Mouse (Mus musculus) embryonic facial prominence, embryonic 14.5 days (tissue): ENCODE measurements at regions not wholly inside any gene's neighbourhood (a gene's known extent, or its start where the extent isn't known, plus 50 kb on each side); places are given as distances from the start of the nearest gene placed in this dataset.
A peak's percentile ranks its signal among the peaks of the same experiment; 100 is the strongest.

Experiments
- ATAC-seq: fragments of 200-750 bp; cut with Nextera tagmentation; 2 replicates; pipeline ENCODE4 v1.8.0; 2017; ENCODE audit warnings: low read depth, moderate number of reproducible peaks, moderate TSS enrichment
- DNase-seq: peaks from one replicate; pipeline ENCODE4 v3.0.0-alpha.2; 2015; ENCODE audit warnings: low spot score
- H3K27ac ChIP-seq: fragments of 300-500 bp; sonication (generic); replicated peaks from 2 replicates; pipeline ENCODE4 v1.5.1; 2014; ENCODE audit warnings: low read depth, mild to moderate bottlenecking, low read length, moderate library complexity
- H3K27me3 ChIP-seq: fragments of 300-500 bp; sonication (generic); replicated peaks from 2 replicates; pipeline ENCODE4 v1.6.1; 2014; ENCODE audit warnings: low read length; ENCODE audit not compliant: control insufficient read depth, insufficient read depth
- H3K36me3 ChIP-seq: fragments of 300-500 bp; sonication (generic); 2 replicates; pipeline ENCODE4 v1.6.1; 2014; ENCODE audit warnings: low read length, mixed read lengths; ENCODE audit not compliant: control insufficient read depth, insufficient read depth
- H3K4me1 ChIP-seq: fragments of 300-500 bp; sonication (generic); 2 replicates; pipeline ENCODE4 v1.6.1; 2014; ENCODE audit warnings: antibody characterized with exemption, low read length; ENCODE audit not compliant: control insufficient read depth, insufficient read depth
- H3K4me2 ChIP-seq: fragments of 300-500 bp; sonication (generic); 2 replicates; pipeline ENCODE4 v1.6.1; 2014; ENCODE audit warnings: low read depth, mild to moderate bottlenecking, low read length, moderate library complexity, mixed read lengths
- H3K4me3 ChIP-seq: fragments of 300-500 bp; sonication (generic); 2 replicates; pipeline ENCODE4 v1.5.1; 2014; ENCODE audit warnings: low read depth, mild to moderate bottlenecking, low read length
- H3K9ac ChIP-seq: fragments of 300-500 bp; sonication (generic); 2 replicates; pipeline ENCODE4 v1.6.1; 2014; ENCODE audit warnings: low read depth, mild to moderate bottlenecking, low read length, moderate library complexity, mixed read lengths
- H3K9me3 ChIP-seq: fragments of 300-500 bp; sonication (generic); 2 replicates; pipeline ENCODE4 v1.6.1; 2016; ENCODE audit warnings: low read length; ENCODE audit not compliant: control insufficient read depth
- WGBS: fragments of 180-500 bp; shearing (Covaris S2); extraction: QIAGEN DNeasy Blood & Tissue Kit; methylation state at CpG from one replicate; pipeline ENCODE4 v1.1.7; 2014; 5-methylcytosine and 5-hydroxymethylcytosine counted together

DNA sequence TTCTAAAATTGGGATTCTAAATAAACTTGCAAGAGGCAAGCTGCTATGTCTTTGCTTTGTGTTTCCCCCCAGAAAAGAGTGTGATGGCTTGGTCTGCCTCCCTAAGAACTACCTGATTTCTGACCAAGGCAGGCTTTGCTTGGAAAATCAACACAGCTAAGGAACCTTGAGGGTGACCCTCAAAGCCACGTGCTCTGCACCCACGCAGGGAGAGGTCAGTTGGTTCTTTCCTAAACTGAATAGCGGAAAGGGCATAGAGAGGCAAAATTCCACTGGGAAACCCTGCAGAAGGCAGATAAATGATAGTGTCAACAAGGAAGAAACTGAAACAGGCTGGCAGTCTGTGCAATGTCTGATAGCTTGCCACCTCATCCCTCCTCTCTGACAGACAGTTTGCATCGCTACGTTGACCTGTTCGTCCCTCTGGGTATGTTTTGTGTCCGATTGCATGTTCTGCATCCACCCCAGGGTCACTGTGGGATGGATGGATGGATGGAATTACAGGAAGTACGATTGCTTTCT lies 63.1 kb upstream of the Cyp1b1 start:
- WGBS = 69% methylated on average over 8 of the region's 8 CpGs
- ATAC-seq (no peak), DNase-seq (no peak)
- 0 out of 2 replicates have a peak, but pooled peaks cover 2% of the 10 kb centered on the region for H3K27me3 ChIP-seq
- 0 out of 2 replicates have a peak, but pooled peaks cover 6% of the 10 kb centered on the region for H3K9me3 ChIP-seq
- no peak overlapping the region for H3K27ac ChIP-seq
- H3K4me3 ChIP-seq = no peak overlapping the region
- H3K36me3 ChIP-seq = no peaks in the 10 kb centered on the region
- no peak overlapping the region for H3K9ac ChIP-seq
- H3K4me2 ChIP-seq = no peak overlapping the region
- no peaks in the 10 kb centered on the region for H3K4me1 ChIP-seq

DNA sequence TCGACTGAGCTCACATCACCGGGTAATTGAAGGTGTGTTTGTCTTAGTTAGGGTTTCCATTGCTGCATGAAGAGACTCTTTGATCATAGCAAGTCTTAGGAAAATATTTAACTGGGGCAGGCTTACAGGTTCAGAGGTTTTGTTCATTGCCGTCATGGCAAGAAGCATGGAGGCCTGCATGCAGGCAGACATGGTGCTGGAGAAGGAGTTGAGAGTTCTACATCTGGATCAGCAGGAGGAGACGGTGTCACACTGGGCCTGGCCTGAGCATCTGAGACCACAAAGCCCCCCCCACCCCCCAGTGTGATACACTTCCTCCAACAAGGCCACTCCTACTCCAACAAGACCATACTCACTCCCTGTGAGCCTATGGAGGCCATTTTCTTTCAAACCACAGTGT lies 61.3 kb upstream of the Cyp1b1 start:
- DNase-seq = no peak
- Histone ChIP-seq H3K27ac (no peak overlapping the region), H3K9ac (no peak overlapping the region), H3K4me3 (no peak overlapping the region), H3K4me2 (no peak overlapping the region), H3K9me3 (0 out of 2 replicates have a peak, but pooled peaks cover 6% of the 10 kb centered on the region), H3K36me3 (no peaks in the 10 kb centered on the region), H3K27me3 (0 out of 2 replicates have a peak, but pooled peaks cover 2% of the 10 kb centered on the region), H3K4me1 (peaks cover 6% of the 10 kb centered on the region; the same call in 1 of the 2 replicates)
- 78% methylated on average over 4 of the region's 4 CpGs for WGBS
- no peak for ATAC-seq

DNA sequence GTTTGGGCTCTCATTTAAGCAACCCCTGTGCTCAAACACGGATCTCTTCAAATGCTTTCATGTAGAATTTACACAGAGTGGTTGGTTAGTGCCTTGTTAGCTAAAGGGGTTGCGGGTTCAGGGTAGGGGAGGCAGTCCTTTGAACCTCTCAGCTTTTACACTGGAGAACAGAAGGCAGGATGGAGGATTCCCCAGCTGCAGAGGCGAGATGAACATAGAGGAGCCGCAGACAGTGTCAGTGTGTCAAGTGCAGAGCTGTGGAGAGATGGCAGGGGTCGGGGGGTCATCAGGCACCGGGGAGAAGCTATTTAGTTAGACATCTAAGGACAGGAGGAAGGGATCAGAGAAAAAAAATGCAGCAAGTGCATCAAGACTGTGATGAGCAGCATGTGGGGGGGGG lies 60.4 kb upstream of the Cyp1b1 start:
- Histone ChIP-seq H3K36me3 (no peaks in the 10 kb centered on the region), H3K4me2 (no peak overlapping the region), H3K9me3 (0 out of 2 replicates have a peak, but pooled peaks cover 2% of the 10 kb centered on the region), H3K27ac (no peak overlapping the region), H3K4me1 (peaks cover 6% of the 10 kb centered on the region; the same call in 1 of the 2 replicates), H3K4me3 (no peak overlapping the region), H3K27me3 (0 out of 2 replicates have a peak, but pooled peaks cover 2% of the 10 kb centered on the region), H3K9ac (no peak overlapping the region)
- ATAC-seq (no peak), DNase-seq (no peak)
- 63% methylated on average over 6 of the region's 6 CpGs for WGBS

DNA sequence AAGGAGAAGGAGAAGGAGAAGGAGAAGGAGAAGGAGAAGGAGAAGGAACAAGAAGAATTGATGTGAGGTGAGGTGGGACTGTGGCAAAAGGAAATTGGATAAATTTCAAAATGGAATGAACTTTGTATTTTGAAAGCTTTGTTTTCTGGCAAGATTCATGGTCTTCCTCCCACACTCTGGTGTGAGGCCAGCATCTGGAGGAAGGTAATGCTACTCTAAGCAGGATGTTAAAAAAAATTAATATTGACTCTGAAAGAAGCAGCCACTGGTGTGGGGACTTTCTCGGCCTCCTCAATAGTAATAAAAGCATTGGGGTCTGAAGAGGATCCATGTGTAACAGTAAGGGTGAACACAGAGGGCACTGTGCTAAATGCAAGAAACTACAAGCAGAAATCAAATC lies 59.4 kb upstream of the Cyp1b1 start:
- no peak overlapping the region for H3K27ac ChIP-seq
- H3K4me1 ChIP-seq = peaks cover 6% of the 10 kb centered on the region; the same call in 1 of the 2 replicates
- no peaks in the 10 kb centered on the region for H3K9me3 ChIP-seq
- 66% methylated on average over 1 of the region's 1 CpGs for WGBS
- ATAC-seq (no peak), DNase-seq (no peak)
- H3K36me3 ChIP-seq = no peaks in the 10 kb centered on the region
- H3K4me2 ChIP-seq = no peak overlapping the region
- no peak overlapping the region for H3K4me3 ChIP-seq
- H3K9ac ChIP-seq = no peak overlapping the region
- 0 out of 2 replicates have a peak, but pooled peaks cover 2% of the 10 kb centered on the region for H3K27me3 ChIP-seq

DNA sequence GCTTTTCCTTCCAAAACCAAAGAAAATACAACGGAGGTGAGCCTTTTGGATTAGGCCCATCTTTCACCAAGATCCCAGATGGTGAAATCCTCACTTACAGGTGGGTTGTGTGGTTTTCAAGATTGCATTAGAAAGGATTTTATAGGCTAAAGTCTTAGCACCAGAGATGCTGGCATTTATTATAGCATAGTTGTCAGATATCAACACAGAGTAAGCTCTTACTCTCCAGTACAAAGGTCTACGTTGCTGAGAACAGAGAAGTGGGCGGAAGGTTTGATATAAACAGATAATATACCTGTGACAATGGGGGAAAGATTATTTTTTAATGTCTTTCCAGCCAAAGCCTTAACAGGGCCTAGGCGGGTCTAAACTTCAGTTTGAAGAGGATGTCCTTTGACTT lies 57.4 kb upstream of the Cyp1b1 start:
- Histone ChIP-seq H3K4me1 (peaks cover 6% of the 10 kb centered on the region; the same call in 1 of the 2 replicates), H3K4me2 (peak overlapping the region; percentile 29; the same call in 1 of the 2 replicates), H3K27ac (no peak overlapping the region), H3K27me3 (0 out of 2 replicates have a peak, but pooled peaks cover 2% of the 10 kb centered on the region), H3K9ac (no peak overlapping the region), H3K9me3 (no peaks in the 10 kb centered on the region), H3K4me3 (no peak overlapping the region), H3K36me3 (no peaks in the 10 kb centered on the region)
- ATAC-seq = no peak
- no peak for DNase-seq
- WGBS = 72% methylated on average over 4 of the region's 4 CpGs

DNA sequence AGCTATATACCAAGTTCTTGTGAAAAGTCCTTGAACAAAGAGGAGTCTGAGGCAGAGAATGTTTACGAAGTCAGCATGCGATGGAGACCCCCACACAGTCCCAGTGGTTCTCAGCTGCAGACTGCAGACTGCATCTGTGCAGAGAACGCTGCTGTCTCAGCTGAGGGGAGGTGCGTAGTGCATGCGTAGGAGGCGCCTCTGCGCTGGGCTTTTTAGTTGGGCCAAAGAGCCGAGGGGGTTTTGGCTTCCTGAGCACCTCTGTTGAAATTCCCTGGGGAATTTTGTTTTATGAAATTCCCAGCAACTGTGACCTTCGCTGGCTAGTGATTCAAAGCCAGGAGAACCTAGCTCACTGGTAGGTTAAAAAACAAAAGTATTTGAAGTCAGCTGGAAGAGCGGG lies 56.9 kb upstream of the Cyp1b1 start:
- peak overlapping the region; percentile 29; the same call in 1 of the 2 replicates for H3K4me2 ChIP-seq

GRCm38 (mm10) chr17:79770911-79771310 lies 56.0 kb upstream of the Cyp1b1 start:
- ATAC-seq = no peak
- no peak overlapping the region for H3K4me3 ChIP-seq
- H3K27me3 ChIP-seq = 0 out of 2 replicates have a peak, but pooled peaks cover 2% of the 10 kb centered on the region
- WGBS = 50% methylated on average over 7 of the region's 7 CpGs
- no peak overlapping the region for H3K9ac ChIP-seq
- H3K36me3 ChIP-seq = no peaks in the 10 kb centered on the region
- no peak overlapping the region for H3K4me2 ChIP-seq
- no peak overlapping the region for H3K27ac ChIP-seq
- DNase-seq = no peak
- H3K4me1 ChIP-seq = peaks cover 6% of the 10 kb centered on the region; the same call in 1 of the 2 replicates
- H3K9me3 ChIP-seq = no peaks in the 10 kb centered on the region

More for the DNA sequence above, 56.9 kb upstream of the Cyp1b1 start:
- H3K36me3 ChIP-seq = no peaks in the 10 kb centered on the region
- peaks cover 6% of the 10 kb centered on the region; the same call in 1 of the 2 replicates for H3K4me1 ChIP-seq
- WGBS = 16% methylated on average over 10 of the region's 10 CpGs
- peak; percentile 80 for ATAC-seq
- DNase-seq = peak; percentile 80
- H3K27me3 ChIP-seq = 0 out of 2 replicates have a peak, but pooled peaks cover 2% of the 10 kb centered on the region
- no peak overlapping the region for H3K9ac ChIP-seq
- H3K9me3 ChIP-seq = no peaks in the 10 kb centered on the region
- no peak overlapping the region for H3K4me3 ChIP-seq
- H3K27ac ChIP-seq = no peak overlapping the region

DNA sequence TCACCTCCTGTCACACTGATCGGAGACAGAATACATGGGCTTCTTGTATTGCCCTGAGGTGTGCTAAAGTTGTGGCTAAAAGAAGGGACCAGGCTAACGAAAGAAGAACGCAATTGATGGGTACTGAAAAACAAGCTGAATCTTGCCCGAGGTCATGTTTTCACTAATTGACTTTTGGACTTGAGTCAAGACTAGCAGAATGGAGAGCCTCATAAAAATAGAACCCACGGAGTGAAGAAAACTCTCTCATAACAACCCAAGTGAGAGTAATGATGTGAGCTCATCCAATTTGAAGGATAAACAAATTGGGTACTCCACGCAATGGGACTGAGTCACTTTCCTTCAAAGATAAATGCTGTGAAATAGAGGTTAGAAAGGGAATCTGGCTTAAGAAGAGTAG lies 55.0 kb upstream of the Cyp1b1 start:
- 73% methylated on average over 6 of the region's 6 CpGs for WGBS
- H3K27me3 ChIP-seq = 0 out of 2 replicates have a peak, but pooled peaks cover 2% of the 10 kb centered on the region
- no peak for DNase-seq

GRCm38 (mm10) chr17:79768080-79768479 lies 53.2 kb upstream of the Cyp1b1 start:
- H3K36me3 ChIP-seq = no peaks in the 10 kb centered on the region
- H3K4me1 ChIP-seq = peaks cover 6% of the 10 kb centered on the region
- no peak overlapping the region for H3K4me3 ChIP-seq
- no peak overlapping the region for H3K4me2 ChIP-seq
- DNase-seq (no peak), ATAC-seq (no peak)
- no peaks in the 10 kb centered on the region for H3K9me3 ChIP-seq
- H3K27ac ChIP-seq = no peak overlapping the region
- H3K27me3 ChIP-seq = no peaks in the 10 kb centered on the region
- H3K9ac ChIP-seq = no peak overlapping the region
- 93% methylated on average over 2 of the region's 2 CpGs for WGBS

More for the DNA sequence above, 55.0 kb upstream of the Cyp1b1 start:
- no peak overlapping the region for H3K27ac ChIP-seq
- H3K4me3 ChIP-seq = no peak overlapping the region
- H3K4me1 ChIP-seq = peaks cover 6% of the 10 kb centered on the region
- no peaks in the 10 kb centered on the region for H3K9me3 ChIP-seq
- no peaks in the 10 kb centered on the region for H3K36me3 ChIP-seq
- ATAC-seq = no peak
- no peak overlapping the region for H3K4me2 ChIP-seq
- no peak overlapping the region for H3K9ac ChIP-seq
